Mouse (Mus musculus) intestine, embryonic 15.5 days (tissue): ENCODE data around the gene Serf2. TPM values are rescaled to one million over a fixed set of nuclear protein-coding genes. Genes with fewer than 3 reads are reported as not detected.

Source experiments
- polyA plus RNA-seq: library from polyadenylated mRNA; unstranded; fragments of >200 nt; fragmentation: Nextera tagmentation; extraction: Ambion mirVana; gene quantifications from 2 replicates; pipeline ENCODE4 v1.2.1, GENCODE M21; 2015

The Serf2 gene
- polyA plus RNA-seq, 1 experiment from 2014 or later: 476 TPM

Other genes with a start within 250 kb of the Serf2 start
- 40.1 and 43.4 TPM in 2 replicates for gene Trp53bp1, start 177.8 kb upstream of the Serf2 start, polyA plus RNA-seq
- 2.7 and 4.2 TPM in 2 replicates for gene Map1a, start 159.6 kb upstream of the Serf2 start, polyA plus RNA-seq
- 15.4 and 16.3 TPM in 2 replicates for gene Ppip5k1, start 93.8 kb upstream of the Serf2 start, polyA plus RNA-seq
- 417 and 490 TPM in 2 replicates for gene Ckmt1, start 91.5 kb upstream of the Serf2 start, polyA plus RNA-seq
- gene Strc, start 62.0 kb upstream of the Serf2 start, polyA plus RNA-seq: not detected in 2 replicates
- 834 and 874 TPM in 2 replicates for gene Pdia3, start 35.4 kb upstream of the Serf2 start, polyA plus RNA-seq
- gene Catsper2, start 35.4 kb upstream of the Serf2 start, polyA plus RNA-seq: 1.1 and 2.0 TPM in 2 replicates
- gene Ell3, start 4.9 kb upstream of the Serf2 start, polyA plus RNA-seq: 8.5 and 9.2 TPM in 2 replicates
- 88.6 and 101 TPM in 2 replicates for gene Hypk, start 4.1 kb downstream of the Serf2 start, polyA plus RNA-seq
- 0.23 and 0.30 TPM in 2 replicates for gene Serinc4, start 7.6 kb downstream of the Serf2 start, polyA plus RNA-seq
- gene Mfap1b, start 24.9 kb downstream of the Serf2 start, polyA plus RNA-seq: 41.5 and 42.6 TPM in 2 replicates
- gene Mfap1a, start 57.5 kb downstream of the Serf2 start, polyA plus RNA-seq: 19.8 and 20.8 TPM in 2 replicates
- gene Wdr76, start 57.5 kb downstream of the Serf2 start, polyA plus RNA-seq: 6.3 and 8.6 TPM in 2 replicates